Mouse (Mus musculus): ENCODE measurements around the gene Them7. TPM values are rescaled to one million over a fixed set of nuclear protein-coding genes. Genes with fewer than 3 reads are reported as not detected.
A peak's percentile ranks its signal among the peaks of the same experiment; 100 is the strongest.

The Them7 gene
- polyA plus RNA-seq, 1 experiment from 2014 or later = 0.40 TPM

GRCm38 (mm10) chr2:105414309-105414708 is 190.2 kb downstream of the Them7 start:
- DNase-seq (ENCODE audit: low spot score) = no peak

- no peak for DNase-seq (ENCODE audit: low spot score)
These were observed 192.0 kb downstream of the Them7 start for GRCm38 (mm10) chr2:105416046-105416659.

GRCm38 (mm10) chr2:105416660-105417348 is 192.7 kb downstream of the Them7 start:
- no peak for DNase-seq (ENCODE audit: low spot score)

- DNase-seq (ENCODE audit: low spot score) = no peak
These were observed 193.5 kb downstream of the Them7 start for GRCm38 (mm10) chr2:105417663-105418062.

- DNase-seq (ENCODE audit: low spot score) = no peak
These were observed 194.6 kb downstream of the Them7 start for GRCm38 (mm10) chr2:105418629-105419227.

- no peak for DNase-seq (ENCODE audit: low spot score)
These were observed 203.3 kb downstream of the Them7 start for GRCm38 (mm10) chr2:105427447-105427846.

- peak; percentile 51 for DNase-seq (ENCODE audit: low spot score)
These were observed 203.9 kb downstream of the Them7 start for GRCm38 (mm10) chr2:105428029-105428428.

- no peak for DNase-seq (ENCODE audit: low spot score)
These were observed 204.3 kb downstream of the Them7 start for GRCm38 (mm10) chr2:105428467-105428866.

Other genes starting within 250 kb of the Them7 start
- gene Eif3m, start 207.2 kb upstream of the Them7 start, polyA plus RNA-seq (2015; fragmentation: Nextera tagmentation; extraction: Ambion mirVana) = 403 and 418 TPM in 2 replicates
- not detected in 2 replicates for gene Gm11060, start 132.3 kb upstream of the Them7 start, polyA plus RNA-seq (2015; fragmentation: Nextera tagmentation; extraction: Ambion mirVana)
- gene Wt1, start 97.8 kb upstream of the Them7 start, polyA plus RNA-seq (2015; fragmentation: Nextera tagmentation; extraction: Ambion mirVana) = 0.17 and 0.20 TPM in 2 replicates
- gene Rcn1, start 175.0 kb downstream of the Them7 start, polyA plus RNA-seq (2015; fragmentation: Nextera tagmentation; extraction: Ambion mirVana) = 42.6 and 46.8 TPM in 2 replicates